Mouse (Mus musculus) liver, adult 2 months (tissue): ENCODE measurements around the gene Tmem30b.

Source experiments
- CTCF ChIP-seq: fragments of 200-500 bp; IDR thresholded peaks from 2 replicates; pipeline ENCODE4 v1.5.1; 2011; ENCODE audit warnings: low read depth, low read length, control low read depth
- POLR2A ChIP-seq: fragments of 200-500 bp; IDR thresholded peaks from 2 replicates; pipeline ENCODE4 v1.6.1; 2011; ENCODE audit warnings: low read length, control low read depth; ENCODE audit not compliant: insufficient read depth; ENCODE audit errors: extremely low read depth

DNA sequence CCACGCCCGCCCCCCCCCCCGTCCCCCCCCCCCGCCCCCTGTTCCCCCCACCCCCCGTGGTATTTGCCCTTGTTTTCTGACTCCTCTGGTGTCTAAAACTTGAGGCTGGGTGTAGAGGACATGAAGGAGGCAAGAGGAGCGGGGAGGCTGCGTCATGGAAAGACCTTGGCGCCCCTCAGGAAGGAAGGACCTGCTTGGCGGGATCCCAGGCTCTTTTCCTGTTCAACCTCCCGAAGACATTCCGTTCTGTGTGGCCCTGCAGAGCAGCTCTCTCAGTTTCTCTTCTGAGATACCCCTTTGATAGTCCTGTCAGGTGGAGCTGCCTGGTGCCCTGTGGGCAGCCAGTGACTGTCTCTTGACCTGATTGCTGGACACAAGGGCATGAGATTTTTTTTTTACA is 45.4 kb upstream of the Tmem30b start:
- TF ChIP-seq CTCF (no peak), POLR2A (no peak)
